Mouse (Mus musculus) layer of hippocampus, postnatal 25 days (tissue): ENCODE data around the gene Ak4. TPM values are rescaled to one million over a fixed set of nuclear protein-coding genes. Genes with fewer than 3 reads are reported as not detected.
"Not testable (repeated sequence)": the region's sequence is repeated elsewhere in the genome, so short reads cannot be mapped to it uniquely, and the experiment has no call there.

Experiments used
- DNase-seq, 2 experiments: peaks; one replicate each; pipeline ENCODE4 v3.0.0; 2022; ENCODE audit warnings: mixed read lengths in 2 of 2, low spot score in 1 of 2; ENCODE audit errors: extremely low spot score in 1 of 2
- total RNA-seq, 2 experiments: library from RNA; stranded (reverse); gene quantifications; 2 replicates each; pipeline ENCODE4 v1.2.3; 2021

The Ak4 gene
- total RNA-seq, 2 experiments from 2014 or later: 61.7 to 81.2 TPM

DNA sequence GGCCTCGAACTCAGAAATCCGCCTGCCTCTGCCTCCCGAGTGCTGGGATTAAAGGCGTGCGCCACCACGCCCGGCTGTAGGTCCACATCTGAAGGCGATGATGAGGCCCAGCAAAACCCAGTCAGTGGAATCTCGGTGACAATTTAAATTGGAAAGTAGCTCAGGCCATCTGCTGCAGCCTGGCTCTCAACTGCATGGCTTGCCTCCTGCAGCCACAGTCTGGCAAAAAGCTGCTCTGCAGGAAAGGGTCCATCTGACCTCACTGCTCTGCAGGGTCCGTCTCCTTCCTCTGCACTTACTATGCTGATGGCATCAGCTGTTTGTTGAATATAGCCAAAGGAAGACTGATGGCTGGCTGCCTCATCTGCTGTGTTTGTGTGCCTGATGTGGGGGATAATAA, 3.9 kb downstream of the Ak4 start:
- DNase-seq: no peak

DNA sequence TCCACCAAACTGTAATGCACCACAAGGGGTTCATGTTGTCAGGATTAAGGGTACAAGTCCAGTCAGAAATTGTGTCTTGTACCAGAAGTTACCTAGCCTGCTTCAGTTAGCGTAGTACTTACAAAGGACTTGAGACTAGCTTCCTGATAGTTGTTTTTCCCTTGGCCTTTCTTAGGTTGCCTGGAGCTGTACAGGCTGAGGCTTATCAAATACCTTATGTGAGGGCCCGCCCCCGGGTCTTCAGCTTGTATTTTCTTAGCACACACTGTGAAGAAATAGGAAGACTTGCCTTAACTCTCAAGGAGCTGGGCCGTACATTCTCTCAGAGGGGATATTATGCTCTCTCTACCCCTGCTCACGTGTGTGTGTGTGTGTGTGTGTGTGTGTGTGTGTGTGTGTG, 4.5 kb downstream of the Ak4 start:
- no peak for DNase-seq

DNA sequence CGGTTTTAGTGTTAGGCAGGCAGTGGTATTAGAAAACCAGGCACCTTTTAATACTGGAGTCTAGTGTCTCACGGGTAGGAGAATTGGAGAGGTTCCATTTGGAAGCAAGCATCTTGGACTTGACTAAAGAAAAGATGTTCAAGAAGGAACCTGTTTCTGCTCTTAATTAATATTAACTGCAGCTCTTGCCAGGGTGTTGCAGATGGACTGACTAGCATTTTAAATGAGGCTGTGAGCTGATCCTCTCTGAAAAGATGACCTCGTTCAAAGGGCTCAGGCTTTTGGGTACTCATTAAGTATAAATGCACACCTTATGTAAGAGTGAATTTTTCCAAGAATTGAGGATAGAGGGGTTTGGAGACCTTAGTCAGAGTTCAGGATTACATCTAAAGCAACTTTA, 5.4 kb downstream of the Ak4 start:
- DNase-seq: no peak

DNA sequence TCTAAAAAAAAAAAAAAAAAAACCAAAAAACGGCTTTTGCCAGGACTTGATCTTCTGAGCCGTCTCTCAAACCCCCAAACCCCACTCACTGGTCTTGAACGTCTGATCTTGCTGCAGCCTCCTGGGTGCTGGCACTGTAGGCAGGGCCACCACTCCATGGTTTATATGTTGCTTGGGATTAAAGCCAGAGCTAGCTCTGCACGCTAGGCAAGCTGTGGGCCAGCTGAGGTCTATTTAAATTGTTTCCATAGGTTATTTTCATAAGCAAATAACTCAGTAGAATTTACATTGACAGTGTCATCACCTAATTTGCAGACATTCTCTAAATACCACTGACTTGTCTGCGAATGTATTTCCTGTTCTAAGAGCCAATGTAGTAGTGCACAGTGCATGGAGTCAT, 6.0 kb downstream of the Ak4 start:
- no peak for DNase-seq

DNA sequence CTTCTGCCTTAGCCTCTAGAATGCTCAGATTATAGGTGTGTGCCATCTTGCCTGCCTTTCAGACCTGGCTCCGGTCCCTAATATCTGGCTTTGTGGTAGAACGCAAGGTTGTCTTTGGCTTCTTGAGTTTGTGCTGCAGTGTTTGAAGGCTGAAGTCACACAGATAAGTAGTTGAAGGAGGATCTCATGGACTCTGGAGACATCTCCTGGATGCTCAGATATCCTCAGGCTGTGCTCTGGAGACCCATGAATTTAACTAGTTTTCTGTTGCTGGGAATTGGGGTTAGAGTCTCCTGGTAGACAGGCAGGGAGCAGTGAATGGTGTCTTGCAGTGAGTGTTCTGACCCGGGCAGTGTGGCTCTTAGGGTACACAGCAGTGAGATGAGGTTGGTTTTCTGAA, 6.6 kb downstream of the Ak4 start:
- no peak for DNase-seq

DNA sequence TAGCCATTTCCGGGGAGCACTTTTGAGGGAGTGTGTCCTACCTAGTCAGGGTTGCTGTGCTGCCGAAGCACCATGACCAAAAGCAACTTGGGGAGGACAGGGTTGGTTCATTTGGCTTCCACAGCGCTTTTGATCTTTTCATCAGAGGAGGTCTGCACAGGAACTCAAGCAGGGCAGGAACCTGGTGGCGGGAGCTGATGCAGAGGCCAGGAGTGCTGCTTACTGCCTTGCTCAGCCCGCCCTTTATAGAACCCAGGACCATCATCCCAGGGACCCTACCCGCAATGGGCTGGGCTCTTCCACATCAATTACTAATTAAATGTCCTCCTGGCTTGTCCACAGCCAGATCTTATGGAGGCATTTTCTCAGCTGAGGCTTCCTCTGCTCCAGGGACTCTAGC, 7.5 kb downstream of the Ak4 start:
- no peak for DNase-seq

DNA sequence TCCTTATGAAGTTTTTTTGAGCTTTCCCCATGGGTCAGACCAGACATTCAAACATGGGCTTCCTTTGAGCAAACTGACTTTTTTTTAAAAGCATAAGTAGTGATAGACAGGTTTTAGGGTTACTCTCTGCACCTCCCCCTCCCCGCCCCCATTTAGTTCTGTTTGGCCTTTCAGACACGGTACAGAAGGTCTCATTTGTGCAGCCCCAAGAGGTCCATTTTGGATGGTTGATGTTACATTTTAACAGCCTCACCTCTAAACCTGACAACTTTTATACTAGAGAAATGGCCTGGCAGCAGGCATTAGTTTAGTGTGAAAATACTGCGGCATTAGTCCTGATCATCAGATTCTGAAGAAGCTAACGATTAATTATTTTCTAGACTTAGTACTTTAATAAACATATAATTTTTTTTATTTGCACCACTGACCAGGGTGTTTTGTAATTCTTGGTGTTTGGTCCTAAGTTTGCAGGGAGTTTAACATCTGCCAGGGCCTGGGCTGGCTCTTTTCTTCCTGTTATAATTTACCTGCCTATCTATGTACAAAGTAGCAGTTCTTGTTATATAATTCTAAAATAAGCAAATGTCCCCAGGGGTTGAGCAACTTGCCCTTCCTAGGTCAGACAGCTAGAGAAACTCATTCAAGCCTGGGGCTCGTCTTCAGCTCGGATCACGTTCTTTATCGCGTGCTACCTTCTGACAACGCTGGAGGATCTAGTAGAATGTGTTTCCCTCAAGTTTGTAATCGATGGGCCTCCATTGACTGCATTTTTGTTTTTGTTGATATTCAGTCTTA, 9.0 kb downstream of the Ak4 start:
- DNase-seq: no peak

DNA sequence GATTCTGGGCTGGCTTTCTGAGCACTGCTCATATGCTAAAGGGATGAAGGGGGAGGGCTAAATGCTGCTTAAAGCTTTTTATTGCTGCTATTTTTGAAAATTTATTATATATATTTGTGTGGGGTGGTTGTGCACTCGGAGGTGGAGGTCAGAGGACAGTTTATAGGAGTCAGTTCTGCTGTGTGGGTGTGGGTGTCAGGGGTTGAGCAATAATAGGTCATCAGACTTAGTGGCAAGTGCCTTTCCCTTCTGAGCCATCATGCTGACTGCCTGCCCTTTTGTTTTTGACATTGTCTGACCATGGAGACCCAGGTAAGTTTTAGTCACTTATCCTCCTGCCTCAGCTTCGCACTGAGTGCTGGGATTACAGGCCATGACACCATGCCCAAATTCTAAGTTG, 10.0 kb downstream of the Ak4 start:
- DNase-seq: no peak

DNA sequence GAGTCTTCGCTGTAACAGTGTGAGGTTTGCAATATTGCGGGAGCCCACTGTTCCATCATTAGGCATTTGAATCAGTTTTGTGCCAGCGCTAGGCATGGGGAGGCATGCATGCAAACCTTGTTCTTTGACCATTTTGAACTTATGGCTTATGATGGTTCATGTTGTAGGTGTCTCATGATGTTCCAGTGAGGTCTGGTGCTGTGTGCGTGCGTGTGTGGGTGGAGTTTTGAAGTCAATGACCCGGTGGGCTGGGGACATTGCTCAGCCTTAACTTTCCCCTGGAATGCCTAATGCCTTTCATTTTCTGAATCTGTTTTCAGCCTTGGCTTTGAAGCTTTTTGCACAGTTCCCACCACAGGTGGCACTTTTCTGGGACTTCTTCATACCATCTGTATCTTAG, 10.9 kb downstream of the Ak4 start:
- no peak for DNase-seq

DNA sequence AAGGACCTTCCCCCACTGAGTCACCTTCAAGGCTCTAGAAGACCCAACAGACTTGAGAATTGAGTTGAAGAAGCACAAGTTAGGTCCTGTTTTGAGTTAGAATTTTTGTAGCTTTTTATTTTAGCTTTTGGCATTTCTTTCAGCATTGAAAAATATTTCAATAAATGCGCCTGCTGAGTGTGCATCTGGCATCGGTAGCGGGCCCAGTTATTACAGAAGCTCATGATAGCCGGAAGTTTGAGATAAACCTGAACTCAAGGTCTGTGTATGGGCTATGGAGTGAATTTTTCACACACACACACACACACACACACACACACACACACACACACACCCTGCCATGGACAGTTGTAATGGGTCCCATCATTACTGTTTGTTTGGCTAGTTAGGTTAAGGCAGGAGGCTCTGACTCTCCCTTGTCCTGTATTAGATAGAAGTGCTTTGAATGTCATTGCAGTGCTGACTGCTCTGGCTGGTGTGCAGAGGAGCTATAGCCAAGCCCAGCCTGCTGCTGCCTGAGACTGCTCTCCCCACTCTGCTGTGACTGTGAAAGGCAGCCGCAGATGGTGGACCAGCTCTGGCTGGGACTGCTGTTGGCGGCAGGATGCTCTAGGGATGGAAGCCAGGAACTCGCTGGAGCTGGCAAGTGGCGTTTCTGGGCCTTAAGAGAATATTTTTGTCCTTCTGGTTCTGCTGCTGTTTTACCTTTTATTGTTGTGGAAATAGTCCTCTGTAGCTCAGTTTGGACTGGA, 17.9 kb downstream of the Ak4 start:
- peak; percentile 55 for DNase-seq

DNA sequence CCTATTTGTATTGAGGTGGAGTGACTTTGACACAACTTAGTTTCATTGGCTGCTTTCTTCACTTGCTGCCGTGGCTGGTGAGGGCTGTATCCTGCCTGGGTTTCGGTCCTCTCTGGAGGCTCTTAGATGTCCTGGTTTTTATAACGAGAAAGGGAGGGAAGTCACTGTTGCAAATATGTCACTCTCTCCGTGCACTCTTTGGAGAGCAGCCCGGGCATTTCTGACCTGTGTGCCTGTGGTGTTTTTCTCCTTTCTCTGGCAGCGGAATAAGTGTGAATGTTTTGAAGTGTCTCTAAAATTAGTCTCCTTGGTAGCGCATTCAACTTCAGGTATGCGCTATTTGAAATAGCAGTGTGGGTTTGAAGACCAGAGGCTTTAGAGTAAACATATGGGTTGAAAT, 19.2 kb downstream of the Ak4 start:
- DNase-seq: no peak

DNA sequence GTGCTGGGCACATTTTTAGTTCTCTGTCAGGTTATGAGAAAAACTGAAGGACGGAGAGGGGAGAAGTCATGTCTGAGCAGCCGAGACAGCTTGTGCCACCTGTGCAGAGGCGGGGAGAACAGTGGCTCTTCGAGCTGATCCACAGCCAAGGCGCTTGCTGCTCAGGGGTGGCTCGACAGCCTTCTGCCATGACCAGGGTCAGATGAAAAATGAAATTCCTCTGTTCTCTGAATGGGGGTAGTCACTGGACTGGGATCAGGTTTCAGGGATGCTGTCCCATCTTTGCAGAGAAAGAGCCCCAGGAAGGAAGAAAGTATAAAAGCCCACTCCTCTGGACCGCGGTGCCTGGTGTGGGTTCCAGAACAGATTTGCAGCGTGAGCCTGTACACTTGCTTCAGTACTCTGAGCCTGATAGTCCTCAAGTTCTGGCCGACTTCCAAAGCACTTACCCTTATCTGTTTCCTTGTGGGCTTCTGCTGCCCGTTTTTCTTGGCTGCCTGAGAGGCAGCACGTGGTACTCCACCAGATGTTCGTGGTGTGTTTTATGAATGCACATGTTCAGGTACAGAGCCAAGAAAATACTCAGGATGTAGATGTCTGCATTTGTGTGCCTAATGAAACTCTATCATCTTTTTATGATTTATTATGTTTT, 20.8 kb downstream of the Ak4 start:
- DNase-seq: no peak

DNA sequence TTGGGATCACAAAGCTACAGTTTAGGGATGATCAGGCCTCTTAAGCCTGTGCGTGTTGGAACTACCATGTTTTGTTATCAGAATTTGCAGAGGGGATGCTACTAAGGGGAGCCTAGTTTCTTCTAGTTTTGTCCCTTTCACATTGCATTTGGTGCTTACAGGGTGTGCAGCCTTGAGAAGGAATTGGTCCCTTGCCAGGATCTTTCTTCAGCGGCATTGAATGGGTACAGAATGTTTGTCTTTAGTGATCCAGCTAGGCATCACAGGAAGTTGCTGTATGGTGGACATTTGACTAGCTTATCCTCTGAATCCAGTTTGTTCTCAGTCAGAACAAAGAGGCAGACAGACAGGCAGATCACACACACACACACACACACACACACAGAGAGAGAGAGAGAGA, 23.7 kb downstream of the Ak4 start:
- DNase-seq: no peak

DNA sequence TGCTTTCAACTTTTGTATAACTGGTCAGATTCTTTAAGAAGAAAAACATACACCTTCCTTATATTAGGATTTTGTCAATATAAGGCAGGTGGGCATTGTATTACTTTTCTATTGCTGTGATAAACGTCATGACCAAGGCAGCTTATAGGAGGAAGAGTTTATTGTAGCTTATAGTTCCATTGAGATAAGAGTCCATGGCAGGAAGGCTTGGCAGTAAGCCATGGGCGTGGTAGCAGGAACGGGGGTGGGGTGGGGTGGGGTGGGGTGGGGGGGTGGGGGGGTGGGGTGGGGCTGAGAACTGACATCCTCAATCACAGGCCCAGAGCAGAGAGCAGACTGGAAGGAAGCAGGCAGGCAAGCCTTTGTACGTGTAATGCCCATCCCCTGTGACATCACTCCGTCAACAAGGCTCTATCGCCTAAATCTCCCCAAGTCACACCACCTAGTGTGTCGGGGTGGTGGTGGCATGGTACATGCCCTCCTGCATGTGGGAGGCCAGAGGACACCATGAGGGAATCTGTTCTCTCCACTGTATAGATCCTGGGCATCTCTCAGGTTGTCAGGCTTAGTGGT, 24.4 kb downstream of the Ak4 start:
- DNase-seq: no peak

DNA sequence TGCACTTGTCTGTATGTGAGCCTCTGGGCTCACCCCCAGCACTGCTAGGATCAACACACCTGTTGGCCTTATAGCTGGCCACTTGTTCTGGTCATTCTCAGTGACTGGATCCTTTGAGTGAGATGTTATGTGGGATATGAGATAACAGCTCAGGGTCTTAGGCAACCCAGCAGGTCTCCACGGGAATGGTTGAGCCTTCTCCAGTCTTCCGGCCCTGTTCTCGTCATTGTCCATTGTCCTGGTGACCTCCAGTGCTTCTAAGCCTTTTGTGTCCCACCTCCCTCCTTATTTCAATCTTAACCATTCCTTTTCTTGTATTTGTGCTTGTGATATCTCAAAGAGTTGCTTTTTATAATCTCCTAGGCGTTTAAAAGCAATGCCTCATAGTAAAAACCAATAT, 26.6 kb downstream of the Ak4 start:
- no peak for DNase-seq

DNA sequence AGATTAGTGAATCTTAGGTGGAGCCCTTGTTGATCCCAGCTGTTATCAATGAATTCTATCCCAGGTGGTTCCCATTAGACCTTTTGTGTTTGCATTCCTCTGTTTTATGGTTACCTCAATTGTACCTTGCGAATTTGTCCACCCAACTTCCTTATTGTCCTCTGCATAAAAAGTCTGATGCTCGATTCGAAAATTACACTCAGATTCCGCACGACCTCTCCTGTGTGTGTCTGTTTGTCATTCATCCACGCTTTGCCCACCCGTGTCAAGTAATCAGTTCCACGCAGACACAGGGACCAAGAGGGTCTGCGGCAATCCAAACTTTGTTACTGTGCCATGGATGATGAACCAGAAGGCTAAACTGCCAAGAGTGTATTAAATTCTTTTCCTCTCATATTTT, 27.5 kb downstream of the Ak4 start:
- DNase-seq: not testable (repeated sequence)

DNA sequence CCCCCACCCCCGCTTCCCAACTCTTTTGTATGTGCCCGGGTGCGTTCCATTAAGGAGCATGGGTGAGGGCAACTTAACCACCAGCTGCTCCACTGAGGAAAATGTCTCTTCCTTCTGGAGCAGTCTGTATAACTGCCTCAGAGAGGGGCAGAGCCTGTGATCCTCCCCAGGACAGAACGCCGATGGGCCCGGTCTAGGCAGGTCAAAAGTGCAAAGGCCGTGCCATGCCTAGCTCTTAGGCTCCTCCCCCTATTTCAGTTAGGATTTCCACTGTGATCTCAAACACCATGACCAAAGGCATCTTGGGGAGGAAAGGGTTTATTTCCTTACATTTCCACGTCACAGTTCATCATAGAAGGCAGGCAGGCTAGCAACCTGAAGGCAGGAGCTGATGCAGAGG, 29.6 kb downstream of the Ak4 start:
- no peak for DNase-seq

DNA sequence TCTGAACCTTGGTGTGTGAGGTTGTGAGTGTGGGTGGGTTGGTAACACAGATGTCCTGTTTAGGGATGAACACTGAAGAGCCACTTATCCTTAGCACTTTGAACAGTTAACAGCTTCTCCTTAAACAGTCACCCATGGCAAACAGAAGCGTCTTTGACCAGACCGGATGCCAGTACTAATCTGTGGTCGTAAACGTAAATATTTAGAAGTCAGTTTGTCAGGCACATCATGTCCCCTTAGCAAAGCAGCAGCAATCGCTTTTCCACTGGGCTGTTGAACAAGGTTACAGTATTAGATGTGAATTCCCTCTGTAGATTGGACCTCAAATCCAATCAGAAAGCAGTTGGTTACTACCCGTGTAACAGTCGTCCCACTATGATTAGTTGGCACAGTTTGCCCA, 30.3 kb downstream of the Ak4 start:
- no peak for DNase-seq

DNA sequence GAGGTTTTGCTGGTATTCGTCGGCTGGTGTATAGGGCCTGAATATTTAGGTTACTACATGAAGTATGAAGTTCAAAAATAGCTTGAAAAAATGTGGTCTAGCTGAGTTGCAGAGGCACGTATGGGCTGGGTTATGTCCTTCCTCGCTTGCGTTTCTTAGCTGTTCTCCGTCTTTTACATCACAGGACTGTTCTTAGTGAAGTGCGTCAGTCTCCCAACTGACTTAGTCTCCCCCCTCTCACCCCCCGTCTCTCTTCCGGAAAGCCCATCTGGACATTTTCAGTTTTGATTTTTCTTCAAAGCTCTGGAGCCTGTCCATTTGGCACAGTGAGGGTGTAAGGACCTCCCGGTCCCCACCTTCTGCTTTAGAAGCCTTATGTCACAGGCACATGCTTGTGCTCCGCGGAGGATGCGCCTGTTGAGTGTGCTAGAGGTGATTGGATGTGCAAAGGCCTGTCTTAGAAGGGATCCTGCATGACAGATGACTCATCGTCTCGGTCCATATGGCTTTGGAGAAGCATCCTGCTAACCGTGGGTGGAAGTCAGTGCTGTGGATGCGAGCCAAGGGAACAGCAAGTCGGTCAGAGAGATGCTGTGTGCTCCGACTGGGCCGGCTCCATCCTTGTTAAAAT, 31.2 kb downstream of the Ak4 start:
- DNase-seq: peak; percentile 51 to 60

DNA sequence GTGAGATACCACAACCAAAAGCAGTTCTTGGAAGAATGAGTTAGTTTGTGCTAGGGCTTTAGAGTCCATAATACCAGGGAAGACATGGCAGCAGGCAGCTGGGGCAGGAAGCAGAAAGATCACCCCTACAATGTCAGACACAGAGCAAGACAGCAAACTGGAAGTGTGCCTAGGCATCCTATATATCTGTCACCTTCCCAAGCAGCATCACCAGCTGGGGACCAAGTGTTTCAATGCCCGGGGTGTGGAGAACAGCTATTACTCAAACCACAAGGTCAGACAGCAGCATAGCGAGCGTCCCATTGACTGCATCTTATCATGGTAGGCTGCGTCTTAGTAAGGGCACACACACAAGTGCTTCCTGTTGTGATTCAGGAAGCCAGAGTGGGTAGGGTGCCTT, 32.0 kb downstream of the Ak4 start:
- DNase-seq: no peak

DNA sequence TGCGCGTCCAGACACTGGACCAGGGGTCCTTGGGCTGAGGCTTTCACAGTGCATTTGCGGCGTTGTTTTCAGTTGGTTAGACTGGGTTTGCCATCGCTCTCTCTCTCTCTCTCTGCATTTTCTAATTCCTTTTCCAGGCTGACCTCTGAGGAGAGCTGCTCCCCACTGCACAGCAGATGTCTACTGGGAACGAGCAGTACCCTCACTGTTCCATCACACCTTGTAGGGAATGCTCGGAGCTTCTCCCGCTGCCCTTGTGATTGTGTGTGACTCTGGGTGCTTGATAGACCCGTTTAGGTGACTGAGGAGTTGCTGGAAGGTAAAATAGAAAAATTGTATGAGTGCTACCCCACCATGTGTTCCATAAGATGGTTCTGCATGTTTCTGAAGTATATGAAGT, 33.8 kb downstream of the Ak4 start:
- no peak for DNase-seq
